Mouse (Mus musculus) forebrain, embryonic 15.5 days (tissue): ENCODE data around the gene Plekho2. TPM values are rescaled to one million over a fixed set of nuclear protein-coding genes. Genes with fewer than 3 reads are reported as not detected.

Source experiments
- ATAC-seq: fragments of 200-750 bp; cut with Nextera tagmentation; replicated peaks from 2 replicates; pipeline ENCODE4 v1.8.0; 2017; ENCODE audit warnings: mild to moderate bottlenecking, moderate TSS enrichment, moderate library complexity
- H3K27ac ChIP-seq: fragments of 300-500 bp; sonication (generic); replicated peaks from 2 replicates; pipeline ENCODE4 v1.5.1; 2015; ENCODE audit warnings: mild to moderate bottlenecking, inconsistent platforms
- H3K27me3 ChIP-seq: fragments of 300-500 bp; sonication (generic); 2 replicates; pipeline ENCODE4 v1.6.1; 2015; ENCODE audit warnings: inconsistent platforms
- H3K36me3 ChIP-seq: fragments of 300-500 bp; sonication (generic); 2 replicates; pipeline ENCODE4 v1.6.1; 2015; ENCODE audit warnings: mild to moderate bottlenecking, inconsistent platforms
- H3K4me1 ChIP-seq: fragments of 300-500 bp; sonication (generic); 2 replicates; pipeline ENCODE4 v1.6.1; 2015; ENCODE audit warnings: inconsistent platforms
- H3K4me2 ChIP-seq: fragments of 300-500 bp; sonication (generic); replicated peaks from 2 replicates; pipeline ENCODE4 v1.6.1; 2015; ENCODE audit warnings: mild to moderate bottlenecking, inconsistent platforms
- H3K4me3 ChIP-seq: fragments of 300-500 bp; sonication (generic); 2 replicates; pipeline ENCODE4 v1.5.1; 2015; ENCODE audit warnings: mild to moderate bottlenecking, inconsistent platforms
- H3K9ac ChIP-seq: fragments of 300-500 bp; sonication (generic); replicated peaks from 2 replicates; pipeline ENCODE4 v1.6.1; 2015; ENCODE audit warnings: mild to moderate bottlenecking, inconsistent platforms
- H3K9me3 ChIP-seq: fragments of 300-500 bp; sonication (generic); 2 replicates; pipeline ENCODE4 v1.6.1; 2016; ENCODE audit warnings: inconsistent platforms
- WGBS: fragments of 180-500 bp; shearing (Covaris S2); methylation state at CpG from one replicate; pipeline ENCODE4 v1.1.7; 2015; ENCODE audit warnings: mixed read lengths; 5-methylcytosine and 5-hydroxymethylcytosine counted together
- polyA plus RNA-seq: library from polyadenylated mRNA; unstranded; fragments of >200 nt; fragmentation: Nextera tagmentation; extraction: Ambion mirVana; gene quantifications from 2 replicates; pipeline ENCODE4 v1.2.1, GENCODE M21; 2015

Gene Plekho2
- polyA plus RNA-seq, 1 experiment from 2014 or later, result 5.2 TPM

- WGBS, result 55% methylated on average over 3 of the region's 3 CpGs
- H3K27ac ChIP-seq, result no peak overlapping the region
- no peak for ATAC-seq
Measured at GRCm38 (mm10) chr9:65514851-65515261, 65.0 kb downstream of the Plekho2 start.

GRCm38 (mm10) chr9:65514431-65514830 is 65.4 kb downstream of the Plekho2 start:
- Histone ChIP-seq H3K27ac (no peak overlapping the region), H3K9me3 (no peaks in the 10 kb centered on the region), H3K36me3 (no peaks in the 10 kb centered on the region), H3K4me1 (0 out of 2 replicates have a peak, but pooled peaks cover 3% of the 10 kb centered on the region), H3K9ac (no peak overlapping the region), H3K4me2 (no peak overlapping the region), H3K4me3 (no peak overlapping the region), H3K27me3 (no peaks in the 10 kb centered on the region)
- ATAC-seq, result no peak
- WGBS, result 71% methylated on average over 8 of the region's 8 CpGs

More at GRCm38 (mm10) chr9:65514851-65515261, 65.0 kb downstream of the Plekho2 start:
- H3K4me3 ChIP-seq, result no peak overlapping the region
- H3K4me1 ChIP-seq, result peaks cover 3% of the 10 kb centered on the region; the same call in 1 of the 2 replicates
- H3K9ac ChIP-seq, result no peak overlapping the region
- H3K4me2 ChIP-seq, result no peak overlapping the region
- no peaks in the 10 kb centered on the region for H3K27me3 ChIP-seq
- no peaks in the 10 kb centered on the region for H3K36me3 ChIP-seq
- H3K9me3 ChIP-seq, result no peaks in the 10 kb centered on the region

GRCm38 (mm10) chr9:65512520-65512919 is 67.3 kb downstream of the Plekho2 start:
- H3K9ac ChIP-seq, result no peak overlapping the region
- WGBS, result 92% methylated on average over 3 of the region's 3 CpGs
- no peak for ATAC-seq

GRCm38 (mm10) chr9:65508449-65508848 is 71.4 kb downstream of the Plekho2 start:
- Histone ChIP-seq H3K36me3 (no peaks in the 10 kb centered on the region), H3K27me3 (no peaks in the 10 kb centered on the region), H3K4me1 (no peaks in the 10 kb centered on the region), H3K9me3 (no peaks in the 10 kb centered on the region), H3K4me2 (no peak overlapping the region), H3K27ac (no peak overlapping the region), H3K4me3 (no peak overlapping the region), H3K9ac (no peak overlapping the region)
- no peak for ATAC-seq
- 69% methylated on average over 7 of the region's 7 CpGs for WGBS

More at GRCm38 (mm10) chr9:65512520-65512919, 67.3 kb downstream of the Plekho2 start:
- Histone ChIP-seq H3K9me3 (no peaks in the 10 kb centered on the region), H3K4me2 (no peak overlapping the region), H3K4me3 (no peak overlapping the region), H3K36me3 (no peaks in the 10 kb centered on the region), H3K27me3 (no peaks in the 10 kb centered on the region), H3K27ac (no peak overlapping the region), H3K4me1 (0 out of 2 replicates have a peak, but pooled peaks cover 3% of the 10 kb centered on the region)

- no peaks in the 10 kb centered on the region for H3K9me3 ChIP-seq
- ATAC-seq, result no peak
- 84% methylated on average over 21 of the region's 21 CpGs for WGBS
- no peaks in the 10 kb centered on the region for H3K36me3 ChIP-seq
- H3K9ac ChIP-seq, result no peak overlapping the region
- H3K4me1 ChIP-seq, result no peaks in the 10 kb centered on the region
- H3K27ac ChIP-seq, result no peak overlapping the region
- no peaks in the 10 kb centered on the region for H3K27me3 ChIP-seq
- H3K4me2 ChIP-seq, result no peak overlapping the region
- no peak overlapping the region for H3K4me3 ChIP-seq
Measured at GRCm38 (mm10) chr9:65502721-65503505, 76.9 kb downstream of the Plekho2 start.

Other genes with a start within 250 kb of the Plekho2 start
- gene Pdcd7, start 233.9 kb downstream of the Plekho2 start, polyA plus RNA-seq, result 9.7 and 10.3 TPM in 2 replicates
- 0.83 and 0.92 TPM in 2 replicates for gene Ubap1l, start 219.0 kb downstream of the Plekho2 start, polyA plus RNA-seq
- gene Kbtbd13, start 188.4 kb downstream of the Plekho2 start, polyA plus RNA-seq, result 0.56 and 1.00 TPM in 2 replicates
- 6.1 and 6.5 TPM in 2 replicates for gene Rasl12, start 181.5 kb downstream of the Plekho2 start, polyA plus RNA-seq
- gene Slc51b, start 157.1 kb downstream of the Plekho2 start, polyA plus RNA-seq, result not detected in 2 replicates
- 23.6 and 26.0 TPM in 2 replicates for gene Mtfmt, start 144.3 kb downstream of the Plekho2 start, polyA plus RNA-seq
- gene Spg21, start 119.1 kb downstream of the Plekho2 start, polyA plus RNA-seq, result 133 and 139 TPM in 2 replicates
- gene Ankdd1a, start 59.8 kb downstream of the Plekho2 start, polyA plus RNA-seq, result 0.23 and 0.26 TPM in 2 replicates
- gene Pif1, start 7.1 kb upstream of the Plekho2 start, polyA plus RNA-seq, result 11.8 and 12.4 TPM in 2 replicates
- gene Rbpms2, start 49.6 kb upstream of the Plekho2 start, polyA plus RNA-seq, result 3.3 and 3.6 TPM in 2 replicates
- gene Oaz2, start 88.0 kb upstream of the Plekho2 start, polyA plus RNA-seq, result 328 and 347 TPM in 2 replicates
- 8.9 and 10.1 TPM in 2 replicates for gene Zfp609, start 247.5 kb upstream of the Plekho2 start, polyA plus RNA-seq